Mouse (Mus musculus): ENCODE results near the gene Vps26c. TPM values are rescaled to one million over a fixed set of nuclear protein-coding genes. Genes with fewer than 3 reads are reported as not detected.
A peak's percentile ranks its signal among the peaks of the same experiment; 100 is the strongest.

The Vps26c gene
- polyA plus RNA-seq, 1 experiment: 57.8 TPM

GRCm38 (mm10) chr16:94525955-94526343 is 681 bp downstream of the Vps26c start:
- Histone ChIP-seq H3K4me3 (replicated peaks; ENCODE audit: insufficient read depth, low read depth, low read length) (peak overlapping the region; percentile 98), H3K27me3 (ENCODE audit: control insufficient read depth, insufficient read depth, low read length) (no peaks in the 10 kb centered on the region), H3K4me1 (ENCODE audit: control insufficient read depth, insufficient read depth, low read length) (peaks cover 15% of the 10 kb centered on the region), H3K27ac (ENCODE audit: insufficient read depth, low read length) (peak overlapping the region; percentile 45)
- DNase-seq: no peak
- TF ChIP-seq CTCF (IDR thresholded peaks at IDR 0.05; ENCODE audit: borderline replicate concordance, insufficient read depth, low read depth, low read length) (no peak), POLR2A (IDR thresholded peaks at IDR 0.05; ENCODE audit: borderline replicate concordance, insufficient read depth, low read length) (no peak)
- under 1% methylated on average over 24 of the region's 24 CpGs for WGBS

GRCm38 (mm10) chr16:94524691-94525090 is 1.9 kb downstream of the Vps26c start:
- Histone ChIP-seq H3K27ac (ENCODE audit: insufficient read depth, low read length) (no peak overlapping the region), H3K4me3 (replicated peaks; ENCODE audit: insufficient read depth, low read depth, low read length) (no peak overlapping the region), H3K4me1 (ENCODE audit: control insufficient read depth, insufficient read depth, low read length) (peaks cover 15% of the 10 kb centered on the region), H3K27me3 (ENCODE audit: control insufficient read depth, insufficient read depth, low read length) (no peaks in the 10 kb centered on the region)
- no peak for DNase-seq
- 78% methylated on average over 9 of the region's 9 CpGs for WGBS
- TF ChIP-seq CTCF (IDR thresholded peaks at IDR 0.05; ENCODE audit: borderline replicate concordance, insufficient read depth, low read depth, low read length) (no peak), POLR2A (IDR thresholded peaks at IDR 0.05; ENCODE audit: borderline replicate concordance, insufficient read depth, low read length) (no peak)

GRCm38 (mm10) chr16:94523594-94524377 is 2.8 kb downstream of the Vps26c start:
- no peak for TF ChIP-seq CTCF (IDR thresholded peaks at IDR 0.05; ENCODE audit: borderline replicate concordance, insufficient read depth, low read depth, low read length)
- TF ChIP-seq POLR2A (IDR thresholded peaks at IDR 0.05; ENCODE audit: borderline replicate concordance, insufficient read depth, low read length): no peak
- Histone ChIP-seq H3K27ac (ENCODE audit: insufficient read depth, low read length) (no peak overlapping the region), H3K27me3 (ENCODE audit: control insufficient read depth, insufficient read depth, low read length) (no peaks in the 10 kb centered on the region), H3K4me3 (replicated peaks; ENCODE audit: insufficient read depth, low read depth, low read length) (no peak overlapping the region), H3K4me1 (ENCODE audit: control insufficient read depth, insufficient read depth, low read length) (peaks cover 15% of the 10 kb centered on the region)
- WGBS: 49% methylated on average over 6 of the region's 6 CpGs
- DNase-seq: no peak

- H3K4me1 ChIP-seq (ENCODE audit: control insufficient read depth, insufficient read depth, low read length): peaks cover under 1% of the 10 kb centered on the region; the same call in 1 of the 2 replicates
- no peaks in the 10 kb centered on the region for H3K27me3 ChIP-seq (ENCODE audit: control insufficient read depth, insufficient read depth, low read length)
- no peak for TF ChIP-seq CTCF (IDR thresholded peaks at IDR 0.05; ENCODE audit: borderline replicate concordance, insufficient read depth, low read depth, low read length)
- no peak for TF ChIP-seq POLR2A (IDR thresholded peaks at IDR 0.05; ENCODE audit: borderline replicate concordance, insufficient read depth, low read length)
- H3K27ac ChIP-seq (ENCODE audit: insufficient read depth, low read length): no peak overlapping the region
- 46% methylated on average over 6 of the region's 6 CpGs for WGBS
- no peak for DNase-seq
- no peak overlapping the region for H3K4me3 ChIP-seq (replicated peaks; ENCODE audit: insufficient read depth, low read depth, low read length)
These were observed 7.6 kb downstream of the Vps26c start for GRCm38 (mm10) chr16:94519028-94519427.

- no peak for TF ChIP-seq CTCF (IDR thresholded peaks at IDR 0.05; ENCODE audit: borderline replicate concordance, insufficient read depth, low read depth, low read length)
- TF ChIP-seq POLR2A (IDR thresholded peaks at IDR 0.05; ENCODE audit: borderline replicate concordance, insufficient read depth, low read length): no peak
- Histone ChIP-seq H3K4me3 (replicated peaks; ENCODE audit: insufficient read depth, low read depth, low read length) (no peak overlapping the region), H3K27ac (ENCODE audit: insufficient read depth, low read length) (no peak overlapping the region), H3K4me1 (ENCODE audit: control insufficient read depth, insufficient read depth, low read length) (no peaks in the 10 kb centered on the region), H3K27me3 (ENCODE audit: control insufficient read depth, insufficient read depth, low read length) (no peaks in the 10 kb centered on the region)
- WGBS: 100% methylated on average over 2 of the region's 2 CpGs
- no peak for DNase-seq
These were observed 9.0 kb downstream of the Vps26c start for GRCm38 (mm10) chr16:94517606-94518005.

GRCm38 (mm10) chr16:94509983-94510382 is 16.6 kb downstream of the Vps26c start:
- no peak for TF ChIP-seq POLR2A (IDR thresholded peaks at IDR 0.05; ENCODE audit: borderline replicate concordance, insufficient read depth, low read length)
- TF ChIP-seq CTCF (IDR thresholded peaks at IDR 0.05; ENCODE audit: borderline replicate concordance, insufficient read depth, low read depth, low read length): no peak
- no peak overlapping the region for H3K27ac ChIP-seq (ENCODE audit: insufficient read depth, low read length)
- 88% methylated on average over 2 of the region's 2 CpGs for WGBS
- H3K27me3 ChIP-seq (ENCODE audit: control insufficient read depth, insufficient read depth, low read length): no peaks in the 10 kb centered on the region
- no peaks in the 10 kb centered on the region for H3K4me1 ChIP-seq (ENCODE audit: control insufficient read depth, insufficient read depth, low read length)
- H3K4me3 ChIP-seq (replicated peaks; ENCODE audit: insufficient read depth, low read depth, low read length): no peak overlapping the region
- no peak for DNase-seq

GRCm38 (mm10) chr16:94508769-94509168 is 17.9 kb downstream of the Vps26c start:
- 95% methylated on average over 8 of the region's 8 CpGs for WGBS
- no peak overlapping the region for H3K4me3 ChIP-seq (replicated peaks; ENCODE audit: insufficient read depth, low read depth, low read length)
- no peaks in the 10 kb centered on the region for H3K27me3 ChIP-seq (ENCODE audit: control insufficient read depth, insufficient read depth, low read length)
- no peak overlapping the region for H3K27ac ChIP-seq (ENCODE audit: insufficient read depth, low read length)
- DNase-seq: no peak
- no peaks in the 10 kb centered on the region for H3K4me1 ChIP-seq (ENCODE audit: control insufficient read depth, insufficient read depth, low read length)
- TF ChIP-seq CTCF (IDR thresholded peaks at IDR 0.05; ENCODE audit: borderline replicate concordance, insufficient read depth, low read depth, low read length) (no peak), POLR2A (IDR thresholded peaks at IDR 0.05; ENCODE audit: borderline replicate concordance, insufficient read depth, low read length) (no peak)

- H3K27ac ChIP-seq (ENCODE audit: insufficient read depth, low read length): no peak overlapping the region
- WGBS: 95% methylated on average over 2 of the region's 2 CpGs
- H3K4me3 ChIP-seq (replicated peaks; ENCODE audit: insufficient read depth, low read depth, low read length): no peak overlapping the region
- TF ChIP-seq POLR2A (IDR thresholded peaks at IDR 0.05; ENCODE audit: borderline replicate concordance, insufficient read depth, low read length) (no peak), CTCF (IDR thresholded peaks at IDR 0.05; ENCODE audit: borderline replicate concordance, insufficient read depth, low read depth, low read length) (no peak)
- no peaks in the 10 kb centered on the region for H3K27me3 ChIP-seq (ENCODE audit: control insufficient read depth, insufficient read depth, low read length)
- H3K4me1 ChIP-seq (ENCODE audit: control insufficient read depth, insufficient read depth, low read length): no peaks in the 10 kb centered on the region
- no peak for DNase-seq
These were observed 19.6 kb downstream of the Vps26c start for GRCm38 (mm10) chr16:94507071-94507470.

Measured in cerebellum, adult 2 months (tissue).